ENCODE assay signal across 9 mouse cellular contexts in the genomic region with DNA sequence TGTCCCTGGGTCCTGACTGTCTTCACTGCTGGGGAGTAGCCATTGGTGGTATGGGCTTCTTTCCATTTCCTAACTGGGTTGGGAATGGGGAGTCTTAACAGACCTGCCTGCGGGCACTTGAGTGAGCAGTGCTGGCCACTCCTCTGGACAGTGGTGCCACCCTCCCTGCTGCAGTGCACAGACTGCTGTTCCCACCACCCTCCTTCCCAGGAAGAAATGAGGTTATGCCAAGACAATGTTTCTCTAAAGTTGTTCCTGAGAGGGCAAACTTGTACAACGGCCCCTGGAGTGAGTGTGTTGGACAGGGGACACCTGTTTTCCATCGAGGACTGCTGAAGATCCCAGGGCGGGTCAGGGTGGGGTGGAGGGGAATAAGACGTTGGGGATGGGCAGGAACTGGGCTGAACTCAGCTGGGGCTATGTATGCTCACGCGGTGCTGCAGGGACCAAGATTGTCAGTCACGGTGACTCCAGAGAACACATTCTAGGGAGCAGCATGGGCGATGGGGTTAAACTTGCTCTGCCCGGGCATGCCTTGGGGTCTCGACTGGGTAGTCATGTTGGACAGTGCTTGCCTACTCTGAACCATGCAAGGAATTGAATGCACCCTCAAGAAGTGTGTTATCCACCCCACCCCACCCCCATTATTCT. TPM values are rescaled to one million over a fixed set of nuclear protein-coding genes. Genes with fewer than 3 reads are reported as not detected.
DNase-seq lines count a peak whose midpoint lies in the region; ATAC-seq and TF ChIP-seq lines count a peak whose summit lies in the region.
"Had no signal": no experiment of that assay in that cellular context is flagged by ENCODE, and none has a peak within 500 bp of the region (broad histone marks: within the 10 kb centered on the region; RNA-seq: fewer than 3 reads in every experiment).

No protein-coding gene starts in this region.

- H3K27me3 ChIP-seq in erythroblast, embryonic 14.5 days (ENCODE audit: control insufficient read depth): no peaks in the 10 kb centered on the region
- peaks cover 6% of the 10 kb centered on the region; the same call in 1 of the 2 replicates for H3K27me3 ChIP-seq in G1E (ENCODE audit: insufficient read depth, low read length)
- no peaks in the 10 kb centered on the region for H3K27me3 ChIP-seq in heart, postnatal 0 days (ENCODE audit: control insufficient read depth, insufficient read depth, low read length)
- H3K27me3 ChIP-seq in liver, postnatal 0 days (ENCODE audit: insufficient read depth, low read length): no peaks in the 10 kb centered on the region

- H3K4me1 ChIP-seq in erythroblast, embryonic 14.5 days (ENCODE audit: control insufficient read depth): peaks cover 80% of the 10 kb centered on the region
- H3K4me1 ChIP-seq in G1E (ENCODE audit: insufficient read depth, low read depth, low read length): peaks cover 73% of the 10 kb centered on the region
- H3K4me1 ChIP-seq in heart, postnatal 0 days (ENCODE audit: control insufficient read depth, insufficient read depth): peaks cover 80% of the 10 kb centered on the region
- H3K4me1 ChIP-seq in liver, postnatal 0 days (ENCODE audit: insufficient read depth): peaks cover 89% of the 10 kb centered on the region

- peak overlapping the region; percentile 97 for H3K4me2 ChIP-seq in heart, postnatal 0 days (ENCODE audit: low read depth, low read length)
- peak overlapping the region; percentile 91 for H3K4me2 ChIP-seq in liver, postnatal 0 days (ENCODE audit: low read depth, low read length)

- DNase-seq in G1E (ENCODE audit: low spot score): no peak
- DNase-seq in heart, postnatal 0 days (ENCODE audit: low spot score): no peak
- no peak for DNase-seq in liver, postnatal 0 days
- DNase-seq in thymus, postnatal 10 days (ENCODE audit: low spot score in 2 of 2): no peak
- no peak for DNase-seq in layer of hippocampus, postnatal 25 days (ENCODE audit: extremely low spot score in 1 of 2, low spot score in 1 of 2)
- no peak for DNase-seq in layer of hippocampus, adult 11-12 months (ENCODE audit: low spot score)

- no peak for TF ChIP-seq CTCF in G1E (IDR thresholded peaks at IDR 0.05; ENCODE audit: low read depth, low read length)
- TF ChIP-seq CTCF in heart, postnatal 0 days (IDR thresholded peaks at IDR 0.05; ENCODE audit: low read depth): no peak; the same call in 1 of the 2 replicates
- TF ChIP-seq CTCF in liver, postnatal 0 days (IDR thresholded peaks at IDR 0.05; ENCODE audit: low read depth): no peak

- TF ChIP-seq EP300 in heart, postnatal 0 days (IDR thresholded peaks at IDR 0.05; ENCODE audit: low read depth): no peak
- TF ChIP-seq EP300 in liver, postnatal 0 days (IDR thresholded peaks at IDR 0.05; ENCODE audit: low read depth): no peak

- H3K4me3 ChIP-seq in erythroblast, embryonic 14.5 days (replicated peaks): peak overlapping the region; percentile 67
- peak overlapping the region; percentile 79 for H3K4me3 ChIP-seq in G1E (ENCODE audit: low read depth, low read length)
- H3K4me3 ChIP-seq in heart, postnatal 0 days (ENCODE audit: low read depth, low read length): peak overlapping the region; percentile 96
- peak overlapping the region; percentile 87 for H3K4me3 ChIP-seq in liver, postnatal 0 days (ENCODE audit: low read depth, low read length)

- ATAC-seq in erythroblast, adult 5-6 weeks (replicated peaks; ENCODE audit: low FRiP score, poor library complexity, severe bottlenecking): no peak
- no peak for ATAC-seq in G1E (ENCODE audit: extremely low read depth, insufficient number of reproducible peaks, low FRiP score, poor library complexity, severe bottlenecking)
- ATAC-seq in heart, postnatal 0 days (ENCODE audit: insufficient read depth, low read depth): no peak
- ATAC-seq in liver, postnatal 0 days: no peak

- peaks cover 6% of the 10 kb centered on the region for H3K36me3 ChIP-seq in erythroblast, embryonic 14.5 days (ENCODE audit: control insufficient read depth)
- H3K36me3 ChIP-seq in G1E (replicated peaks): peaks cover 43% of the 10 kb centered on the region
- H3K36me3 ChIP-seq in heart, postnatal 0 days (replicated peaks; ENCODE audit: control insufficient read depth, insufficient read depth, low read length): peaks cover 4% of the 10 kb centered on the region; the same call in 1 of the 2 replicates
- H3K36me3 ChIP-seq in liver, postnatal 0 days (replicated peaks; ENCODE audit: insufficient read depth, low read length): no peaks in the 10 kb centered on the region; the same call in 1 of the 2 replicates

- 8% methylated on average over 11 of the region's 11 CpGs for WGBS in heart, postnatal 0 days
- 25% methylated on average over 11 of the region's 11 CpGs for WGBS in liver, postnatal 0 days (ENCODE audit: insufficient replicate concordance)

- no peaks in the 10 kb centered on the region for H3K9me3 ChIP-seq in erythroblast, embryonic 14.5 days (ENCODE audit: control insufficient read depth, low read length)
- peaks cover 2% of the 10 kb centered on the region; the same call in 1 of the 2 replicates for H3K9me3 ChIP-seq in G1E (replicated peaks)
- H3K9me3 ChIP-seq in heart, postnatal 0 days (replicated peaks; ENCODE audit: control insufficient read depth, low read length): no peaks in the 10 kb centered on the region
- H3K9me3 ChIP-seq in liver, postnatal 0 days (ENCODE audit: low read length): no peaks in the 10 kb centered on the region

- H3K27ac ChIP-seq in heart, postnatal 0 days (ENCODE audit: low read depth): peak overlapping the region; percentile 99
- H3K27ac ChIP-seq in liver, postnatal 0 days (ENCODE audit: low read depth): peak overlapping the region; percentile 96; the same call in 1 of the 2 replicates

- peak overlapping the region; percentile 99 for H3K9ac ChIP-seq in heart, postnatal 0 days (replicated peaks; ENCODE audit: low read depth, low read length)
- peak overlapping the region; percentile 92 for H3K9ac ChIP-seq in liver, postnatal 0 days (replicated peaks)

RNA-seq across cellular contexts. Expression of a gene that starts 1.5 kb away (rescaled TPM):
- polyA plus RNA-seq in erythroblast, embryonic 14.5 days (2012): 5.9 and 6.3 TPM in 2 replicates
- total RNA-seq in erythroblast, adult 5-6 weeks (2015; ENCODE audit: low replicate concordance): 59.4 and 65.9 TPM in 2 replicates
- total RNA-seq in erythroblast, adult 5-6 weeks (2017; ENCODE audit: low replicate concordance): 40.8 and 80.4 TPM in 2 replicates
- total RNA-seq in G1E (2014; fragmentation: Nextera tagmentation): 166 and 192 TPM in 2 replicates
- total RNA-seq in G1E (2017): 185 and 191 TPM in 2 replicates
- polyA plus RNA-seq in G1E (2012): 152 and 187 TPM in 2 replicates
- total RNA-seq in heart, postnatal 0 days (2014; rRNA removed; ENCODE audit: low replicate concordance): 1,221 and 1,316 TPM in 2 replicates
- polyA plus RNA-seq in heart, postnatal 0 days (2015; fragmentation: Nextera tagmentation; extraction: Ambion mirVana): 793 and 811 TPM in 2 replicates
- polyA plus RNA-seq in liver, postnatal 0 days (2015; fragmentation: Nextera tagmentation; extraction: Ambion mirVana): 213 and 231 TPM in 2 replicates
- 100 to 1,000 TPM; 489 to 524 TPM for total RNA-seq in layer of hippocampus, postnatal 25 days (2021)

RNA-seq across cellular contexts. Expression of a gene that starts 15.0 kb away (rescaled TPM):
- 19.7 and 23.4 TPM in 2 replicates for polyA plus RNA-seq in erythroblast, embryonic 14.5 days (2012)
- total RNA-seq in erythroblast, adult 5-6 weeks (2015; ENCODE audit: low replicate concordance): 1.3 and 11.1 TPM in 2 replicates
- total RNA-seq in erythroblast, adult 5-6 weeks (2017; ENCODE audit: low replicate concordance): 5.3 and 16.4 TPM in 2 replicates
- total RNA-seq in G1E (2014; fragmentation: Nextera tagmentation) (13.4 and 18.8 TPM in 2 replicates), G1E (2017) (25.0 and 36.3 TPM in 2 replicates)
- polyA plus RNA-seq in G1E (2012): 207 and 271 TPM in 2 replicates
- 61.9 and 71.7 TPM in 2 replicates for total RNA-seq in heart, postnatal 0 days (2014; rRNA removed; ENCODE audit: low replicate concordance)
- polyA plus RNA-seq in heart, postnatal 0 days (2015; fragmentation: Nextera tagmentation; extraction: Ambion mirVana): 33.7 and 34.0 TPM in 2 replicates
- 24.1 and 25.2 TPM in 2 replicates for polyA plus RNA-seq in liver, postnatal 0 days (2015; fragmentation: Nextera tagmentation; extraction: Ambion mirVana)
- 10 to 100 TPM; 47.0 to 50.4 TPM for total RNA-seq in layer of hippocampus, postnatal 25 days (2021)

RNA-seq across cellular contexts. Expression of a gene that starts 40.4 kb away (rescaled TPM):
- polyA plus RNA-seq in erythroblast, embryonic 14.5 days (2012): 0.02 TPM in 1 of 2 replicates, not detected in the other
- total RNA-seq in erythroblast, adult 5-6 weeks (2015; ENCODE audit: low replicate concordance): not detected in 2 replicates
- not detected in 2 replicates for total RNA-seq in erythroblast, adult 5-6 weeks (2017; ENCODE audit: low replicate concordance)
- not detected in 2 replicates for total RNA-seq in G1E (2014; fragmentation: Nextera tagmentation)
- 0.12 and 0.33 TPM in 2 replicates for total RNA-seq in G1E (2017)
- polyA plus RNA-seq in G1E (2012): not detected in 2 replicates
- 0.61 and 2.1 TPM in 2 replicates for total RNA-seq in heart, postnatal 0 days (2014; rRNA removed; ENCODE audit: low replicate concordance)
- polyA plus RNA-seq in heart, postnatal 0 days (2015; fragmentation: Nextera tagmentation; extraction: Ambion mirVana): 0.70 and 1.6 TPM in 2 replicates
- polyA plus RNA-seq in liver, postnatal 0 days (2015; fragmentation: Nextera tagmentation; extraction: Ambion mirVana): 0.13 and 0.42 TPM in 2 replicates
- total RNA-seq in layer of hippocampus, postnatal 25 days (2021): not detected
- total RNA-seq: heart, postnatal 36 days had no signal

RNA-seq across cellular contexts. Expression of a gene that starts 49.2 kb away (rescaled TPM):
- polyA plus RNA-seq in erythroblast, embryonic 14.5 days (2012): 14.9 and 17.8 TPM in 2 replicates
- 77.4 and 78.8 TPM in 2 replicates for total RNA-seq in erythroblast, adult 5-6 weeks (2015; ENCODE audit: low replicate concordance)
- 55.2 and 79.5 TPM in 2 replicates for total RNA-seq in erythroblast, adult 5-6 weeks (2017; ENCODE audit: low replicate concordance)
- total RNA-seq in G1E (2014; fragmentation: Nextera tagmentation) (104 and 119 TPM in 2 replicates), G1E (2017) (247 and 297 TPM in 2 replicates)
- polyA plus RNA-seq in G1E (2012): 57.5 and 59.3 TPM in 2 replicates
- 0.46 and 0.50 TPM in 2 replicates for total RNA-seq in heart, postnatal 0 days (2014; rRNA removed; ENCODE audit: low replicate concordance)
- 1.1 and 1.7 TPM in 2 replicates for polyA plus RNA-seq in heart, postnatal 0 days (2015; fragmentation: Nextera tagmentation; extraction: Ambion mirVana)
- 31.0 and 37.5 TPM in 2 replicates for polyA plus RNA-seq in liver, postnatal 0 days (2015; fragmentation: Nextera tagmentation; extraction: Ambion mirVana)
- not detected for total RNA-seq in layer of hippocampus, postnatal 25 days (2021)

RNA-seq across cellular contexts. Expression of a gene that starts 52.1 kb away (rescaled TPM):
- polyA plus RNA-seq in erythroblast, embryonic 14.5 days (2012): 0.01 TPM in 1 of 2 replicates, not detected in the other
- not detected in 2 replicates for total RNA-seq in erythroblast, adult 5-6 weeks (2015; ENCODE audit: low replicate concordance)
- total RNA-seq in erythroblast, adult 5-6 weeks (2017; ENCODE audit: low replicate concordance): not detected in 2 replicates
- not detected in 2 replicates for total RNA-seq in G1E (2014; fragmentation: Nextera tagmentation)
- total RNA-seq in G1E (2017): 0.12 TPM in 1 of 2 replicates, not detected in the other
- not detected in 2 replicates for polyA plus RNA-seq in G1E (2012)
- total RNA-seq in heart, postnatal 0 days (2014; rRNA removed; ENCODE audit: low replicate concordance): 73.3 and 75.9 TPM in 2 replicates
- polyA plus RNA-seq in heart, postnatal 0 days (2015; fragmentation: Nextera tagmentation; extraction: Ambion mirVana): 36.4 and 37.2 TPM in 2 replicates
- polyA plus RNA-seq in liver, postnatal 0 days (2015; fragmentation: Nextera tagmentation; extraction: Ambion mirVana): 0.37 and 0.63 TPM in 2 replicates
- total RNA-seq in layer of hippocampus, postnatal 25 days (2021): 1 to 10 TPM in 1 of 2 experiments, under 1 TPM in 1; 0.89 to 1.3 TPM
